Mouse (Mus musculus) heart, adult 10 weeks (tissue): ENCODE data around the gene Zfpl1. TPM values are rescaled to one million over a fixed set of nuclear protein-coding genes. Genes with fewer than 3 reads are reported as not detected.

Experiments
- polyA plus RNA-seq: library from polyadenylated mRNA; stranded (reverse); fragments of 350-450 nt; fragmentation: Illumina TruSeq; extraction: RNeasy Lipid Tissue Mini Kit (QIAGEN cat#74804); gene quantifications from one replicate; pipeline ENCODE4 v1.2.3, GENCODE M21; 2014; ENCODE audit warnings: low read depth, low replicate concordance

The Zfpl1 gene
- 21.3 TPM for polyA plus RNA-seq

GRCm38 (mm10) chr19:6084478-6085248, at the start of gene Zfpl1, which contains the start of gene Cdca5:
Gene Zfpl1, minus strand, starts transcription at chr19:6084956.
Gene Cdca5, plus strand, starts transcription at chr19:6084983.

GRCm38 (mm10) chr19:6127760-6128341, 43.1 kb upstream of the Zfpl1 start, which contains the start of gene Snx15:
Gene Snx15, minus strand, starts transcription at chr19:6128304.

GRCm38 (mm10) chr19:6117986-6118676, 33.4 kb upstream of the Zfpl1 start, which contains the start of gene Sac3d1:
Gene Sac3d1, minus strand, starts transcription at chr19:6118650.

GRCm38 (mm10) chr19:6105586-6105985, 20.8 kb upstream of the Zfpl1 start, which contains the start of gene Naaladl1:
Gene Naaladl1, plus strand, starts transcription at chr19:6105782.

GRCm38 (mm10) chr19:6094119-6094518, 9.4 kb upstream of the Zfpl1 start, which contains the start of gene AC131692.1:
Gene AC131692.1, plus strand, starts transcription at chr19:6094419.

GRCm38 (mm10) chr19:6082156-6082555, 2.6 kb downstream of the Zfpl1 start, which contains the start of gene Gm28374:
Gene Gm28374, minus strand, starts transcription at chr19:6082256.

GRCm38 (mm10) chr19:6079983-6080480, 4.7 kb downstream of the Zfpl1 start, which contains the start of gene Tmem262:
Gene Tmem262, plus strand, starts transcription at chr19:6080033.

GRCm38 (mm10) chr19:6076564-6077393, 8.0 kb downstream of the Zfpl1 start, which contains the start of gene Vps51:
Gene Vps51, minus strand, starts transcription at chr19:6077231.

GRCm38 (mm10) chr19:6067724-6068415, 16.9 kb downstream of the Zfpl1 start, which contains the start of gene Tm7sf2:
Gene Tm7sf2, minus strand, starts transcription at chr19:6068373.

GRCm38 (mm10) chr19:6061021-6061533, 23.7 kb downstream of the Zfpl1 start, which contains the start of gene Znhit2:
Gene Znhit2, plus strand, starts transcription at chr19:6061192.

GRCm38 (mm10) chr19:6057313-6058096, 27.3 kb downstream of the Zfpl1 start, which contains the start of the genes Mrpl49 and Fau:
Gene Mrpl49, minus strand, starts transcription at chr19:6057785.
Gene Fau, plus strand, starts transcription at chr19:6057844.

GRCm38 (mm10) chr19:6046294-6047153, 38.2 kb downstream of the Zfpl1 start, which contains the start of gene Syvn1:
Gene Syvn1, plus strand, starts transcription at chr19:6046576.

Other genes with a start within 250 kb of the Zfpl1 start
- 5.4 TPM for gene Frmd8, start 209.7 kb downstream of the Zfpl1 start, polyA plus RNA-seq
- 3.4 TPM for gene Slc25a45, start 207.1 kb downstream of the Zfpl1 start, polyA plus RNA-seq
- 0.63 TPM for gene Tigd3, start 190.8 kb downstream of the Zfpl1 start, polyA plus RNA-seq
- gene Dpf2, start 171.9 kb downstream of the Zfpl1 start, polyA plus RNA-seq = 69.5 TPM
- gene Cdc42ep2, start 160.1 kb downstream of the Zfpl1 start, polyA plus RNA-seq = 7.8 TPM
- 15.0 TPM for gene Pola2, start 120.8 kb downstream of the Zfpl1 start, polyA plus RNA-seq
- not detected for gene Slc22a20, start 98.8 kb downstream of the Zfpl1 start, polyA plus RNA-seq
- 16.4 TPM for gene Capn1, start 69.1 kb downstream of the Zfpl1 start, polyA plus RNA-seq
- gene Syvn1, start 38.4 kb downstream of the Zfpl1 start, polyA plus RNA-seq = 20.9 TPM
- 46.2 TPM for gene Mrpl49, start 27.2 kb downstream of the Zfpl1 start, polyA plus RNA-seq
- 507 TPM for gene Fau, start 27.1 kb downstream of the Zfpl1 start, polyA plus RNA-seq
- gene Znhit2, start 23.8 kb downstream of the Zfpl1 start, polyA plus RNA-seq = 8.5 TPM
- gene Tm7sf2, start 16.6 kb downstream of the Zfpl1 start, polyA plus RNA-seq = 6.3 TPM
- 20.9 TPM for gene Vps51, start 7.7 kb downstream of the Zfpl1 start, polyA plus RNA-seq
- not detected for gene Tmem262, start 4.9 kb downstream of the Zfpl1 start, polyA plus RNA-seq
- not detected for gene Gm28374, start 2.7 kb downstream of the Zfpl1 start, polyA plus RNA-seq
- not detected for gene Cdca5, start within 50 bp of the Zfpl1 start, polyA plus RNA-seq
- not detected for gene AC131692.1, start 9.5 kb upstream of the Zfpl1 start, polyA plus RNA-seq
- gene Naaladl1, start 20.8 kb upstream of the Zfpl1 start, polyA plus RNA-seq = not detected
- gene Sac3d1, start 33.7 kb upstream of the Zfpl1 start, polyA plus RNA-seq = 10.2 TPM
- 20.5 TPM for gene Snx15, start 43.3 kb upstream of the Zfpl1 start, polyA plus RNA-seq
- 0.92 TPM for gene Batf2, start 56.0 kb upstream of the Zfpl1 start, polyA plus RNA-seq
- gene Arl2, start 56.6 kb upstream of the Zfpl1 start, polyA plus RNA-seq = 55.0 TPM
- gene Majin, start 99.4 kb upstream of the Zfpl1 start, polyA plus RNA-seq = not detected
- gene Gpha2, start 141.4 kb upstream of the Zfpl1 start, polyA plus RNA-seq = not detected
- 33.6 TPM for gene Ppp2r5b, start 150.9 kb upstream of the Zfpl1 start, polyA plus RNA-seq
- 15.8 TPM for gene Atg2a, start 156.7 kb upstream of the Zfpl1 start, polyA plus RNA-seq
- 57.4 TPM for gene Ehd1, start 191.8 kb upstream of the Zfpl1 start, polyA plus RNA-seq
- 12.6 TPM for gene Cdc42bpg, start 221.5 kb upstream of the Zfpl1 start, polyA plus RNA-seq